Mouse (Mus musculus) CD4-positive, CD25-positive, alpha-beta regulatory T cell (primary cell): ENCODE measurements around the gene Hrct1. TPM values are rescaled to one million over a fixed set of nuclear protein-coding genes. Genes with fewer than 3 reads are reported as not detected.

Source experiments
- polyA plus RNA-seq: library from polyadenylated mRNA; unstranded; fragments of 100-300 nt; shearing (Covaris generic); gene quantifications from one replicate; pipeline ENCODE4 v1.2.1, GENCODE M21; 2017

The Hrct1 gene
- polyA plus RNA-seq: not detected

GRCm38 (mm10) chr4:43726995-43727394, at the start of gene Hrct1:
Gene Hrct1, plus strand, starts transcription at chr4:43727188.

DNA sequence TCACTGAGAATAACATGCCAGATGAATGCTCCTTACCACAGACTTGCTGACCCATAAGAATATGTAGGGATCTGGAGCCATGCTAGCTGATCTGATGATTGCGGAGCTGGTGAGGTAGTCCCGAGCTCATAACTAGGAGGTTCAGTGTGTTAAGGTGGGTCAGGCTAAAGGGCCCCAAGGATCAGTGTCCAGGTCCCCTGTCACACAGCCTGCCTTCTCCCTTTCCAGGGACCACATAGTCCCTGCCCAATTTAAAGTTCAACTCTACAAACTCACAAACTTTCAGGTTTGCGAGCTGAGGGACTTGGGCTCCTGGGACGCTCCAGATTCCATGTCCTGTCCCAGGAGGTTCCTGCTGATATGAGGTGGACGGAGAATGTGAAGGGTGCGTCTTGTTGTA, 26.3 kb upstream of the Hrct1 start, which contains the start of gene Olfr70:
Gene Olfr70, minus strand, starts transcription at position 101 of the 400 bp plus-strand sequence.

DNA sequence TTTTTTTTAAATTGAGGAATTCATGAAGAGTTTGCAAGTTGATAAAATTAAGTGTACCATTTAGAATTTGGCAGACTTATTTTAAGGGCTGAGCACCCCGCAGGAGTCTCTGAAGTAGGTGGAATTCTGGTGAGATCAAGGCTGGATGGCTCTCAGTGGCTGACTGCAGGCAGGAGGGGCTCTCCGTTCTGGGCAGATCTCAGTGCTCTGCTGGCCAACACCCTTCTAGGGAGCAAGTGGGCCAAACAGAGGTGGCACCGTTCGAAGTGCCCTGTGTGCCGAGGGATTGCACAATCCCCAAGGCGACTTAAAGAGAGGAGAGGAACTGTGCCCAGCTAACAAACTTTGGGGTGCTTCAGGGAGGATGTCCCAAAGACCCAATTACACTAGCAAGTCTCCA, 17.1 kb upstream of the Hrct1 start, which contains the start of gene Olfr71:
Gene Olfr71, minus strand, starts transcription at position 387 of the 400 bp plus-strand sequence.

DNA sequence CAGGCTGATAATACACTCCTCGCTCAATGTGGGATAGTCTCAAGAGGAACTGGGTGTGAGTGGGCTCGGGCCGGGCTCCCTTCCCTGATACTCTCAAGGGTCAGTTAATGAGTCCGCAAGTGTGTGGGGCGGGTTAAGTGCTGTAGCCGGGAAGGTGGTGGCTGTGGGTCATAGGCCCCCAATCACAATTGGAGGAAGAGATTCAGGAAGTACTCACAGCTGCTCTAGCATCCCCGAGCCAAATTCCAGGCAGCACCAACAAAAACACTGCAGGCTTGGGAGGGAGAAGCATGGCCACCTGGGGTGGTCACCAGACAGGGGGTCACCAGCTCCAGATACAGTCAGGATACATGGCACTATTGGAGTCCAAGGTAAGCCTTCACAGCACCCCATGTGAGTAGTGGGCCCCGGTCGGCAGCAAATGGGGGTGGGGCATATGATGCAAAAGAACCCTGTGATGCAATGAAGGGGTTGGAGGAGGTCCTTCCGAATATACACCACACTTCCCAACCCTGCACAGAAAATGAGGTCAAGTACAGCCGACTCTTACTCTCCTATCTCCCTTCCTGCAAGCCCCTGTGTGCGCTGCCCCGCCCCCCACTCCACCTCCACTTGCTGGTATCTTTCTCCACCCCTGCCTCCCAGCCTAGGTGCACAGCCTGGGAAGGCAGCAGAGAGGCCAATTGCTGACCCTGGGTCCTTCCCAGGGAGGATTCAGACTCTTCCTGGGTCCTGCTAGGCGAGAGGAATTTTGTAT, 3.0 kb downstream of the Hrct1 start, which contains the start of gene Spaar:
Gene Spaar, plus strand, starts transcription at position 241 of the 757 bp plus-strand sequence.

DNA sequence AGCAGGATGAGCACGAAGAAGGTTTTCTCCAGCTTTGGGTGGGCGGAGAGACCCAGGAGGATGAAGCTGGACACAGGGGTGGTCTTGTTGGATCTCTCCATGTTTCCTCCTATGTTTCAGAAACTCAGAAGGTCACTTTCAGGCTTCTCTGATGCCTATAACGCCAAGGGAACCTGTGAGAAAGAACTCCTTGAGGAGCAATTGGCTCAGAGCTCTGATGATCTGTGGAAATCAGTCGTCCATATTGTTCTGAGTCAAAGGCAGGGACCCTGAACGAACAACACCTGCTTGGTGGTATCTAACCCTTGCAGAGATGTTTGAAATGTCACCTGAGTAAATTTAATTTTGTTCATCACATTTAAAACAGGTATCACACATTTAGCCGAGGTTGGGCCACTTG, 43.9 kb downstream of the Hrct1 start, which contains the start of gene Olfr159:
Gene Olfr159, minus strand, starts transcription at position 101 of the 400 bp plus-strand sequence.

Other genes with a start within 250 kb of the Hrct1 start
- gene Sit1, start 243.5 kb upstream of the Hrct1 start, polyA plus RNA-seq: 155 TPM
- gene Ccdc107, start 234.3 kb upstream of the Hrct1 start, polyA plus RNA-seq: 90.4 TPM
- gene Arhgef39, start 227.5 kb upstream of the Hrct1 start, polyA plus RNA-seq: 5.7 TPM
- gene Car9, start 220.2 kb upstream of the Hrct1 start, polyA plus RNA-seq: 1.1 TPM
- not detected for gene Tpm2, start 203.4 kb upstream of the Hrct1 start, polyA plus RNA-seq
- gene Creb3, start 164.9 kb upstream of the Hrct1 start, polyA plus RNA-seq: 82.0 TPM
- gene Tln1, start 164.5 kb upstream of the Hrct1 start, polyA plus RNA-seq: 266 TPM
- gene Rgp1, start 148.5 kb upstream of the Hrct1 start, polyA plus RNA-seq: 18.0 TPM
- gene Gba2, start 148.3 kb upstream of the Hrct1 start, polyA plus RNA-seq: 51.7 TPM
- 4.2 TPM for gene Msmp, start 142.7 kb upstream of the Hrct1 start, polyA plus RNA-seq
- not detected for gene Npr2, start 95.3 kb upstream of the Hrct1 start, polyA plus RNA-seq
- 0.39 TPM for gene Spag8, start 73.6 kb upstream of the Hrct1 start, polyA plus RNA-seq
- 73.0 TPM for gene Hint2, start 70.7 kb upstream of the Hrct1 start, polyA plus RNA-seq
- gene Tmem8b, start 58.2 kb upstream of the Hrct1 start, polyA plus RNA-seq: 2.1 TPM
- 1.2 TPM for gene Fam221b, start 58.0 kb upstream of the Hrct1 start, polyA plus RNA-seq
- not detected for gene Olfr70, start 26.4 kb upstream of the Hrct1 start, polyA plus RNA-seq
- gene Olfr71, start 16.9 kb upstream of the Hrct1 start, polyA plus RNA-seq: not detected
- 0.11 TPM for gene Spaar, start 2.8 kb downstream of the Hrct1 start, polyA plus RNA-seq
- not detected for gene Olfr159, start 43.8 kb downstream of the Hrct1 start, polyA plus RNA-seq
- gene Olfr156, start 96.7 kb downstream of the Hrct1 start, polyA plus RNA-seq: not detected
- 0.10 TPM for gene Olfr157, start 113.0 kb downstream of the Hrct1 start, polyA plus RNA-seq
- gene Olfr155, start 124.4 kb downstream of the Hrct1 start, polyA plus RNA-seq: not detected
- gene Reck, start 148.3 kb downstream of the Hrct1 start, polyA plus RNA-seq: 6.3 TPM
- 219 TPM for gene Glipr2, start 230.2 kb downstream of the Hrct1 start, polyA plus RNA-seq